Mouse (Mus musculus) frontal cortex, postnatal 36 days (tissue): Measurements from ENCODE around the gene Npm3.
A peak's percentile ranks its signal among the peaks of the same experiment; 100 is the strongest.

Experiments used
- DNase-seq, 2 experiments: peaks; one replicate each; pipeline ENCODE4 v3.0.0; 2022; ENCODE audit warnings: low spot score in 2 of 2

Gene Npm3

DNA sequence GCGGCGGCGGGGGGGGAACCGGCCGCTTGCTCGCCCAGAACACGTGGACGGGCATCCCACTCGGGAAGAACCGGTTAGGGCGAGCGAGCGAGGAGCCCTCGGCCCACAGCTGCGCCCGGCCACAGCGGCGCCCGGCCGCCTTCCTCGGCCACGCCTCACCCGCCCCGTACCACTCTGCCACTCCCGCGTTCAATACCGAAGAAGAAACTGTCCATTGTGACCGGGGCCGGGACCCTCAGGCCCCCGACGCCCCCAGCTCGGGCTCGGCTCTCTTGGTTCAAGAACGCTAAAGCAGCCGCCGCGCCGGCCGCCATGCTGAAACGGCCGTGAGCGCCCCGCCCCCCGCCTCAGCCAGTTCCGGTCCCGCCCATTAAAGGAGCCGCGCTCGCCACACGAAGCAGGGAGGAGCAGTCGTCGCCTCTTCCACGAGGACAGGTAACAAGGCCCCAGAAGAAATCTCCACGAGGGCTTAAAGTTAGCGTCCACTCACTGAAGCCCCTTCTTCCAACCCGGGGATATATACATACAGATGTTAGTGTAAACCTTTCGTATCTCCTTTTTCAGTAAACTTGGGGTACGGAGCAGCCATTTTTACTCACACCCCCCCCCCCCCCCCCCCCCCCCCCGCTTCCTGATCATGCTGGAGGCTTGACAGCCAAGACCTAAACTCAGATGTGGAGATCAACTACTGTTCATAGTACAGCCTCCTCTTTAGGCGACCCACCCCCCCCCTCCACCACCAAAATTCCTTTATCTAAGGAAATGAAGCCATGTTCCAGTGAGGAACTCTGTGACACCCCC lies at the start of gene Npm3:
Gene Npm3, minus strand, starts transcription at position 349 of the 801 bp plus-strand sequence.
- DNase-seq: peak; percentile 68 to 72

DNA sequence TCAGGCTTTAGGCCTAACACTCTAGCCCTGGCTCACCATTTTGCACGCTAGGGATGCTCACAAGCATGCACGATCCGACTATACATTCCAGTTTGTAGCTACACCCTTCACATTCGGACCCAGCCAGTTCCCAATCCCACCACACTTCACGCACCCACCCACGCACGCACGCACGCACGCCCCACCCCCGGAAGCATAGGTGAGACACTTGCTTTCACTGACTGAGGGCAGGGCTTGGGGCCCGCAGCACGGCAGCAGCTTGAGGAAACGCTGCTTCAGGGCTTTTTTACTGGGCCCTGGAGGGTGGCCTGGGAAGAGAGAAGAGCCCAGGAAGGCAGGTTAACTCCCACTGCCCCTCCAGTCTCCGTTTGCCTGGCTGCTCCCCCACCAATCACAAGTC lies 47.5 kb upstream of the Npm3 start:
- no peak for DNase-seq

DNA sequence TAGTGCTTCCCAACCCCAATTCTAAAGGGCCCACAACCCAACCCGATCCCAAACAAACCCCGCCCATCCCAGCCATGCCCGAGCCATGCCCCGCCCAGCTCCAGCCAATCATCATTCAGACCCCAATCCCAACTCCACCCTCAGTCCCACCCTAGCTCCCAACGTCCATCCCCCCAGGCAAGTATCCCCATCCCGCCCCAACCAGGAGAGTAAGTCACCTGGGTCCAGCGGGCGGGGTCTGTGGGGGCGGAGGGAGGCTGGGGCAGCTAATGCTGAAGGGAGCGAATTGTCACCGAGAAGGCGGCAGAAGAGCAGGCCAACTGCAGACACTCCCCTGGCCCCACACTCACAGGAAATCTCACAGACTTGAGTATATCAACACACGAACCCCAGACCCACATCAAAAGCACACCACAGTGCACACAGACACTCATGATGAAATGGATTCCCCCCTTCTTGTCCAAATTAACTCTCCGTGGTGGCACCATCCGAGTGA lies 46.7 kb upstream of the Npm3 start:
- DNase-seq: no peak

DNA sequence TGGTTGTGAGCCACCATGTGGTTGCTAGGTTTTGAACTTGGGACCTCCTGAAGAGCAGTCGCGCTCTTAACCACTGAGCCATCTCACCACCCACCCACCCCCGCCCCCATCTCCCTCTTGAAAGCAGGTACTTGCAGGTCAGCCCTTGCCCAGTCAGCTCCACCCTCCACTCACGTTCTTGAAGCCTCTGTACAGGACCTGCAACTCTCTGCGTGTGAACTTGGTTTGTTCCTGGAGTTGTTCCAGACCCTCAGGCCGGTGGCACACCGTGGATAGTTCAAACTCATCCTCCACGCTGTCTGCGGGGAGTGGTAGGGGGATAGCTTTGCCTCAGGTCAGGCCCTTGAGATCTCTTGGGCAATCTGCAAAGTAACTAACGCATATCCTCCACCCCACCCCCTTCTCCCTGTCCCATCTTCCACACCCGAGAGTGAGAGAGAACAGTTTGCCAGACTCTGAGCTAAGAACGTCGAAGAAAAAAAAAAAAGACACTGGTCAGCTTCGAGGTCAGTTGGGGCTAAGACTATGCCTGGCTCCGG lies 46.1 kb upstream of the Npm3 start:
- no peak for DNase-seq

DNA sequence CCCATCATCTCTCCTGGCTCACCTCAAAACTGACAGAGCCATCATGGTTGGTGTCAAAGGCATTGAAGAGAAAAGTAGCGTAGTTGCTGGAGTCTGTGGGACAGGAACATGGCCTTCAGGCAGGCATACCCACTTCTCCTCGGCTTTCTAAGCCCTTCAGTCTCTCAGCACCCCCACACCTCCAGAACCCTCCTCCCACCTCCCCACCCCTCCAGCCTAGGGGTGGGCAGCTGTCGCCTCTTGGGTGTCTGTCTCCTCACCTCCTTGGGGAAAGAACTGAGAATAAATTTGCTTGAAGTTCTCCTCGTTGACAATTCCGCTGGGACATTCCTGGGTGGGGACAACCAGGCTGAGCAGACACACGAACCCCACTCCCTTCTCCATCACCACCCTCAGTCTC lies 45.3 kb upstream of the Npm3 start:
- no peak for DNase-seq

DNA sequence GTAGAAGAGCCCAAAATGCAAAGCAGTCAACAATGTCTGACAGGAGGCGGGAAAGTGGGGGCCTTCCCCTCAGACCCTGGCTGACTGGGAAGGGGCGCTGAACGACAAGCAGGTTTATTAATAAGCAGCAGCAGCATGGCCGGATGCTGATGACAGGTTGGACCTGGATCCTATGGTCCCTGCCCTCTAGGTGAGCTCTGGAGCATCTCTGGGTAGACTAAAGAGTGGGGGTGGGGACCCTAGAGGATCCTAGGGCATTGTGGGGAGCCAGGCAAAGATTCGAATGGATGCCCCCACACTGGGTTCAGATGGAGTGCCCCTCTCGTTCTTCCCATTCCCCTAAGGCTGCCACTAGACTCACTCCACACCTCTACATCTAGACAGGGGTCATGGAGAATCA lies 43.0 kb upstream of the Npm3 start:
- DNase-seq: no peak

DNA sequence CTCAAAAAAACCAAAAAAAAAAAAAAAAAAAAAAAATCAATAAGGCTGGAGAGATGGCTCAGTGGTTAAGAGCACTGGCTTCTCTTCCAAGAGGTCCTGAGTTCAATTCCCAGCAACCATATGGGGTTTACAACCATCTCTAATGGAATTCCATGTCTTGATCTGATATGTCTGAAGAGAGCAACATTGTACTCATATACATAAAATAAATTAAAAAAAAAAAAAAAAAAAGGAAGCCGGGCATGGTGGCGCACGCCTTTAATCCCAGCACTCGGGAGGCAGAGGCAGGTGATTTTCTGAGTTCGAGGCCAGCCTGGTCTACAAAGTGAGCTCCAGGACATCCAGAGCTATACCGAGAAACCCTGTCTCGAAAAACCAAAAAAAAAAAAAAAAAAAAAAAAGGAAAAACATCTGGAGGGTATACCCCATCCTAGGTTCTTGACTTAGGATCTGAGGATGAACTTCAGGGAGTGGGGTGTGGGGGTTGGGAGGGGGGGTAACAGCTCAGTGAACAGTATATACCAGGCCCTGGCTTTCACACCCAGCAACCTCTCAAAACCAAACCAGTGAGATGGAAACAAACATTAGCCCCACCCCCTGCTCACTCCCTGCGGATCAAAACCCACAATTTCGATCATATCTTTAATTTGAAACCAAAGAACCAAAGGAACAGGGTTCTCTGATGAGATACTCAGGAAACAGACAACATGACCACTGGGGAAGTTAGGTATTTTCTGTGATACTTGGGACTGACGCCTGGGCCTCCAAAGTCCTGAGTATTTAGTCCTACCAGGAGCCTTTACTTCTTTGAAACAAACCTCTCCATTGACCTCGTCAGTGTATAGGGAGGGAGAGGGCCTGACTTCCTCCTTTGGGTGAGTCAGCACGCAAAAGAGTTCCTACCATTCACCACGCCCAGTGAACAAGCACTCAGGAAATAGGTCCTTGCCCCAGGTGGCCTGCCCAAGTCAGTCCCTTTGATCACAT lies 40.8 kb upstream of the Npm3 start:
- DNase-seq: no peak

DNA sequence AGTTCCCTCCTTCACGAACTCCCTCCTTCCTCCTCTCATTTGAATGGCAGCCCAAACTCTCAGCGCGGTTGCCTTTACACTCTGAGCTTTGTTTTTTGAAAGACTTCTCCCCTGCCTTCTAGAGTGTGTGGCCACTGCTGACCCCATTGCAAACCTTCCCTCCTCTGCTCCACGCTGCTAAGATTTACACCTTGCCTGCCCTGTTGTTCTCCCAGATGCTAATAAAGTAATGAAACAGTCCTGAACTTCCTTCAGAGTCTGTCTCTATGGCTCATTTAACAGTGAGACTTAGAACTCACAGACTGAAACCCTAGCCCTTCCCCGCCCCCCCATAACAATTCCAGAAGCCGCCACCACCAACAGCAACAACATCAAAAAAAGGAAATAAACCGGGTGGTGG lies 40.0 kb upstream of the Npm3 start:
- no peak for DNase-seq

DNA sequence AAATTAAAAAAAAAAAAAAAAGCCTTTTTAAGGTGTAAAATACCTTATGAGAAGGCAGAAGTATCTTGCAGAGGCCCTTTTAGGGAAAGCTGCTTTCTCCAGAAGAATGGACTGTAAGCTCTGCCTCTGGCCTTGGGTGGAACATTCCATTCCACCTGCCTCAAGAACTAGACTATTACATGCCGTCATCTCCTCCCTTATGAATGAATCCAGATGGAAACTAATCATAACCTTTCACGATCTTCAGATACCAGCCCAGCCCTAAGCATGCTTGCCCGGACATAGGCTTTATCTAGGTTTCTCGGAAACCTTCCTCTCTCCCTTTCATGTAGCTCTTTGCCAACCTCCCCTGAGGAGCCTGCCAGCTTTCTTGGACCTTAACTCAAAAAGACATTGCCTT lies 38.9 kb upstream of the Npm3 start:
- DNase-seq: no peak

DNA sequence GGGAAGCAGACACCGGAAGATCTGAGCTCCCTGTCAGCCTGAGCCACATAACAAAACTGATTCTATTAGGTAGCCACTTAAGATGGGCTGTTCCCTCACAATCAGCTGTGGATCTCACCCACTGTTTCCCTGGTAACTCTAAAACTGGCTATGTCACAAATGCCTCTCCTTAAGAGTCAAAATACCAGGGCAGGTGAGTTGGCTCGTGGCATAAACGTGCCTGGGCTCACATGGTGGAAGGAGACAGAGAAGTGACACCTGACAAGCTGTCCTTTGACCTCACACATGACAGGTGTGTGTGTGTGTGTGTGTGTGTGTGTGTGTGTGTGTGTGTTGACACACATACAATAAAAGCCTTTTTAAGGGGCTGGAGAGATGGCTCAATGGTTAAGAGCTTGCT lies 38.1 kb upstream of the Npm3 start:
- DNase-seq: no peak

DNA sequence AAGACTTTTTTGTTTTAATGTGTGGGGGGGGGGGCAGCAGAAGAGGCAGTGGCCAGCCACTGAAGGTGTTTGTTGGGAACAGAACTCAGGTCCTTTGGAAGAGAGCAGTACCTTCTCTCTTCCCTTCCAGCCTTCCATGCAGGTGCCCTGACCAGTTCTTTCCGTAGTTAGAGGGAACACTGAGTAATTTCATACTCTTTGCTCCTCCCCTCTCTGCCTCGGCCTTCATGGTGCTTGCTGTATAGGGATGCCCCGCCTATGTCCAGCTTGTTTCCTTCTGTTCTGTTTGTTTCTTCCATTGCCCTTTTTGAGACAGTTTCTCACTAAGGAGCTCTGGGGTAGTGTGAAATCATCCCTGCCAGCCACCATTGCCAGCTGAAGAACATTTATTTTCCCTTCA lies 36.1 kb upstream of the Npm3 start:
- DNase-seq: no peak

DNA sequence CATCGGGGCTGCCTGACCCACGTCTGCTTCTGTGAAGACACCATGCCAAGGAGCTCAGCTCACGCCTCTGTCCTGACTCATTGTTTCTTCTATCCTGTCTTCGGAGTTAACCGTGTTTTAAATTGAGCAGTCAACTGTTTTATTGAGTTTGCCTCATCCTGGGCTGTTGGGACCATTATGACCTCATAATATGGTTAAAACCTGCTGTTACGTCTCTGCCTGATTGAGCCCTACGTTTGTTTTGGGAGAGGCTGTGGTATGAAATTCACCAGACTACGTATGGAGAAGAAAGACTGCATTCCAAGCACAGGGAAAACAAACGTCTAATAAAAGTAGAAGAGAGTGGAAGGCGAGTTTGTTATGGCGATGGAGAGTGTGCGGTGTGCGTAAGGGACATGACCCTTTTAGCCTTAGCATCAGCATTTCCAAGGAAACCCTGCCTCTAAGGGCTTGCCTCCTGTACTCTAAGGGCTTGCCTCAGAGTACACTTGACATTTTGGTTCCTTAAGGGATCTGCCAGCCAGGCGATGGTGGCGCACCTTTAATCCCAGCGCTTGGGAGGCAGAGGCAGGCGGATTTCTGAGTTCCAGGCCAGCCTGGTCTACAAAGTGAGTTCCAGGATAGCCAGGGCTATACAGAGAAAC lies 34.7 kb upstream of the Npm3 start:
- DNase-seq: no peak

DNA sequence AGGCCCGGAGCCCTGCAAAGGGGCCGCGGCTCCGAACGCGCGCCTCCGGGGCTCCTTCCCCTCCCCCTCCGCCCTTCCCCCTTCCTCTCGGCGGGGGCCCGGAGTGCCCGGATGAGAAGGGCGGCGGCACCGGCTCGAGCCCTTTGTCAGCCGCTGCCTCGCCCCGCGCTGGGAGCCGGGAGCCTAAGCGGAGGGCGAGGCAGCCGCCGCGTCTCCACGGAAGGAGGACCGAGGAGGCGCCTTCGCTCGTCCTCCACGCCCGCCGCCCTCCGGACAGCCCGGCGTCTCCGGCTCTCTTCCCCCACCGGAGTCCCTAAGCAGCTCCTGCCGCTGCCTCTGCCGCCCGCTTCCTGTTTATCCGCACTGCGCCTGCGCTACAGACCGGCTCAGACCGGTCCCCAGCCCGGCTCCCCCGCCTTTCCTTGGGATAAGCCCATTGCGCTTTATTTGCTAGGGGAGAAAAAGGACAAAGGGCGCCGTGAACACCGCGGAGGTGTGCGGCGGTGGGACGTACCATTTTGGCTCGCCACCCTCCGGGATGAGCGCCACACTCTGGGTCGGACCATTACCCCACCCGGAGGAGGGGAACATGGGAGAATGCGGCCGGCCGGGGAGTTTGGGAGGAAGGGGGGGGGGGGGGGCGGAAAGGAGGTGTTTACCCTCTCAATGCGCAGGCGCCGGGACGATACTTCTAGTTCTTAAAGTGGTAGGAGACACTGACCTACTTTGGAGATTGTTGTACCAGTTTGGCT lies 34.0 kb upstream of the Npm3 start, which contains the start of gene Mgea5:
Gene Mgea5, minus strand, starts transcription at position 657 of the 752 bp plus-strand sequence.
- DNase-seq: peak; percentile 98

DNA sequence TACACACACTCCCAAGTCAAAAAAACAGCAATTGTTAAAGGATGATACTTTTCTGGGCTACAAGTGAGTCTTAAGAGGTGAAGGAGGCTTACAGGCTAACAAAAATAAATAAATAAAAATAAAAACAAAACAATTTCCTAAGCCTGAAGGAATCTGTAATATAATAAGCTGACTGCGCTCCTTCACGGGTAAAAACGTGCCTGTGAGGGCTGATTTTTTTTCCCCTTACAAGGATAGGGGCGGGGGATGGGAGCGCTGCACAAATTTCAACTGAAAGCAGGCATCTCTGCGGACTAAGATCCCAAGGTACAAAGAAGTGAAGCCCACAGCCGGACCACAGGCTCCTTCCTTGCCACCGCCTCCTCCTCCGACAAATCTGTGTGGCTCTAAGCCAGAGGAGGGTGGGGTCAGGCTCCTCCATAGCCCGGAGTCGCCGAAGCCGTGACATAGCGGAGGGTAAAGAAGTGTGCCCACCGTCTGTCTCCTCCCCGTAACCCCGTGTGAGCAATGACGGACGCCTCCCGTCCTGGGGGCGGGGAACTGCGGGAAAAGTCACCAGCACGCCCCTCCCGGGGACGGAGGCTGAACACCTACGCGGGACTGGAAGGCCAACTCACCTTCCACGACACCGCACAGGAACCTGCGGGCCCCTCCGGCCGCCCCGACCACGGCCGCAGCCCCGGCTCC lies 33.1 kb upstream of the Npm3 start:
- peak; percentile 51 to 59 for DNase-seq

DNA sequence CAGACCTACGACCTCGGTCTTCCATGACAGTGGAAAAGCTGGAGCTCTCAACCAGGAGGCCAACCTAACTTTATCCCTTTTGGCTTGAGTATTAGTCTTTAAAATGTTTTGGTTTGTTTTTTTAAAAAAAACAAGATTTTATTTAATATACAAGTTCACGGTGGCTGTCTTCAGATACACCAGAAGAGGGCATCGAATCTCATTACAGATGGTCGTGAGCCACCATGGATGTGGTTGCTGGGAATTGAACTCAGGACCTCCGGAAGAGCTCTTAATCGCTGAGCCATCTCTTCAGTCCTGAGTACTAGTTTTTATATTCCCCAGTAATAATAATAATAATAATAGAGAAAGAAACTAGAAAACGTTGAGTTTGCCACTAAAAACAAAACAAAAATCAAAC lies 32.3 kb upstream of the Npm3 start:
- DNase-seq: no peak

DNA sequence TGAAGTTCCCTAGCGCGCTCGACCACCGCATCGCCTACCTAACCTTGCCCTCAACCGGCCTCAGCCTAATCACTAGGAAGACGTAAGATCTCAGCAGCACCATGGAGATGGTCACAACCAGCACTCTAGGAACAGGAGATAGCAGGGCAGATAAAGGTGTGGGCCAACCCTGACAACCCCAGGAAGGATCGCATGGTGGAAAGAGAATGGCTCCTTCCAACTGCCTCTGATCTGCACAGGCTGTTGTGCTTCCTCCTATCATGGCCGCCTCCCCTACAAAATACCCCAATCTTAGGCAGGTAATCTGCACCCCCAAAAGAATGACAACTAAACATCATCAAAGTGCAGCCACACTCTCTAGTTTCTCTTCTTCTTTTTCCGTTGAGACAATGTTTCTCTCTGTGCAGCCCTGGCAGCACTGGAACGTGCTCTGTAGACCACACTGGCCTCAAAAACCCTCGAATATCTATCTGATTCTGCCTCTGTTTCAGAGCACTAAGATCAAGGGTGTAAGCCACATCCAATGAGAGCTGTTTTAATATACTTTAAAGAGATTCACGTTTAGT lies 31.0 kb upstream of the Npm3 start:
- no peak for DNase-seq

DNA sequence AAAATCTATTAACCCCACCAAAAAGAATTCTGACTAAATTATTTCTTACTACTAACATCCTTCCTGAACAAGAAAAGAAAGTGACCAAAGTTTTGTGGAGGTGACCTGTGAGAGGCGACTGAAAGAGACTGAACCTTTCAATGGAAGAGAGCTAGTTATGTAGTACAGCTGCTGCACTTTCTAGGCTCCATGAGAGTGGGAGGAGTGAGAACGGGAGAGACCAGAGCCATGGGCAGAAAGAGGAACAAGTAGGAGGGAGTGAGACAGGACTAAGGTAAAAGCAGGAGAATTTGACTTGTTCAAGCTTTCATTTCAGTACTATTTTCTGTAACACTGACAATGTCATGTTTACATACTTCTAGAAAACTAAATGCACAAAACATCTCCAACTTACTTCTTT lies 26.1 kb upstream of the Npm3 start:
- DNase-seq: peak; percentile 19 to 59

DNA sequence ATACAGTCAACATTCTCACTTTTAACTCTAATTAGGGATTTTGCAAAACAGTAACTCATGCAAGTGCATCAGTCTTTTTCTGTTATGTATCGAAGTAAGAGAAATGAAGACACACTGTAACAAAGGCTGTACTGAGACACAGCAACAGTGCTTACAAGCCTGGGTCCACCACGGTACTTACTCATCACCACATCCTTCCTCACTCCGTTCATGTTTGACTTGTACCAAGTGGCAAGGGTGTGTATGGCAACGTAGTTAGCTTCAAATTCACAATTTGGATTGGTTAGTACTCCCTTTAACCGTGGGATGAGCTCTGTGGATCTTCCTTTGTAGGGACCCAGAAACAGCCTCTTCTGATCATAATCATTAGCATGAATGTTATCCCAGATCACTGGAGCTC lies 22.1 kb upstream of the Npm3 start:
- no peak for DNase-seq

DNA sequence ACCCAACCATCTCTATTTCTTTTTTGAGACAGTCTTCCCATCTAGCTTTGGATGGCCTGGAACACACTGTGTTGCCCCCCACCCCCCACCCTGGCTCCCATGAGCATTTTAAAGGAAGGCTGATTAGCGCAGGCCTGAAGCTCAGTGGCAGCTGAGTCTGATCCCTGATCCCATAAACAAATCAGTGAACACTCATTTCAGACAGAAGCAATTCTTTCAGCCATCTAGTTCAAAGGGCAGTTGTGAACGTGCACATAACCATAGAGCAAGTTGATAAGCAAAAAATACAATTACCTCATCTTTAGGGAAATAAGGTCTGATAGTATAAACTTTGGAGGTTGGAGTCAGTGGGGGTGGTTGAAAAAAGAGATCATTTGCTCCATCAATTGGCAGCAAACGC lies 11.4 kb upstream of the Npm3 start:
- no peak for DNase-seq

DNA sequence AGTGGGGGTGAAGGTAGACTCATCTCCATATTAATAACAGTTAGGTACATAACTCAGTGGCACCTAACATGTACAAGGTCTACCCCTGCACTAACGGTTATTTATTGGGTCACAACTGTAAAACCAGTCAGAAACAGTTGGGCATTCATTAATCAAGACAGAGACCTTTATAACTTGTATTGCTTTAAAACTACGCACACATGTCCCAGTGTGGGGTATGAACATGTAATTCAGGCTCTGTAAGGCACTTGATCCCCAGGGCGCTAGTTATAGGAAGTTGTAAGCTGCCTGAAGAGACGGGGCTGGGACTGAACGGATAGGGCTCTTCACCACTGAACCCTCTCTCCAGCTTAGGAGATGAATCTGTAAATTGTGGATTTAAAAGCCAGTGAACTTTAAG lies 9.3 kb upstream of the Npm3 start:
- no peak for DNase-seq
